Mouse (Mus musculus): ENCODE measurements around the gene Shisal1. TPM values are rescaled to one million over a fixed set of nuclear protein-coding genes. Genes with fewer than 3 reads are reported as not detected.

Gene Shisal1
- polyA plus RNA-seq, 1 experiment from 2014 or later = 0.01 TPM

DNA sequence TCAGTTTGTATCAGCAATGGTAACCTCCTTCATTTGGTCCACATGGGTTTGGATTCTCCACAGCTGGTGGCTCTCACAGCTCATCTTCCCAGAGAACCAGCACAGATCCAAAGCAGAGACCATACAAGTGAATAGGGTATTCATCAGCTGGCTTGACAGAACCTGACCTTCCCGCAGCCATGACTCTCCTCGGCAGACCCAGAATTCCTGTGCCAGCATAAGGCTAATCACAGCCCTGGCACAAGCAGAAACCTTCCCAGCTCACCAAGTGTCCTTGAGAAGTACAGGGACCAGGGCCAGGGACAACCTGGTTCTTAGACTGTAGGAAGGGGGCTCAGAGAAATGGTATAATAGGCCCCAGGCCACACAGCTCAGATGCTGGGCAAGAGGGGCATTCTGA, 6.2 kb upstream of the Shisal1 start:
- in situ Hi-C loops (cut with MboI; ENCODE audit: low pct_unique_long_range_greater_than_20kb) = no loop called here
- no peak for TF ChIP-seq CTCF (IDR thresholded peaks at IDR 0.05)
- no peaks in the 10 kb centered on the region for H3K27me3 ChIP-seq
- DNase-seq (ENCODE audit: low read depth, low spot score) (no peak), ATAC-seq (no peak)
- POLR2A ChIA-PET = no interaction called here
- CTCF ChIA-PET = no interaction called here

DNA sequence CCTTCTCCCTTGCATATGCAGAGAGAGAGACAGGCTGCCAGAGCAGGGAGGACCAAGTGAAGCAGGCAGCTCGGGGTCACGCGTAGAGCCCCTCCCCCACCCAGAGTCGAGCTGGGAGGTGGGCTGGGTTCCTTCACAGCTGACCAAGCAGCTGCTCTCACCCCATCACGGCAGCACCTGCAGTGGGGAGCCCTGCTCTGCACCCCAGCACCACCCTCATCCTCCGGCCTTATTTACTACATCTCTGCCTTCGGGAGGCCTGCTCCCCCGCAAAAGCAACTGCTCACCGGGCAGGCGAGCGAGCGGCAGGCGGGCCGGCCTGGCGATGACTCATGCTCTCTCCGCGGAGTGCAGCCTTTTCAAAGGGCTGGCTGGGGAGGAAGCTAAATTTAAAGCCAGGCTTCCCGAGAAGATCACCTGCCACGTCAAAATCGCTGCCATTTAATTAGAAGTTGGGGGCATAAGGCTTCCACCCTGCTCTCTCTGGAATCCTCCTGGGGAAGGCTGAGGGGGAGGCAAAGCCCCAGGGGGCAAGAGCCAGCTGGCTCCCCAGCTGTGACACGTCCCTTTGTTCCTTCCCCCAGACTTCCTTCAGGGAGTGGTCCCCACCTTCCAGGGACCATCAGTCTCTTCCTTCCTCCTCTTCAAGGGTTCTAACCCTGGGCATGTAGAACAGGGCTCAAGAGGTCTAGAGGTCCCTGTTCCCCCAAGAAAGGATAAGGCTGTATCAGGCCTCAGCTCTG, 3.7 kb upstream of the Shisal1 start:
- POLR2A ChIA-PET = no interaction called here
- DNase-seq (ENCODE audit: low read depth, low spot score) (no peak), ATAC-seq (peak; percentile 68)
- in situ Hi-C loops (cut with MboI; ENCODE audit: low pct_unique_long_range_greater_than_20kb) = no loop called here
- CTCF ChIA-PET = interaction anchor here (1.2 kb wide), 1 partner anchor 19 kb away, joined by 3 read pairs; no protein-coding TSS in a partner anchor
- H3K27me3 ChIP-seq = peaks cover 10% of the 10 kb centered on the region
- no peak for TF ChIP-seq CTCF (IDR thresholded peaks at IDR 0.05)

- peaks cover 30% of the 10 kb centered on the region for H3K27me3 ChIP-seq
- CTCF ChIA-PET = no interaction called here
- DNase-seq (ENCODE audit: low read depth, low spot score) = no peak
- POLR2A ChIA-PET = no interaction called here
- ATAC-seq = no peak
- in situ Hi-C loops (cut with MboI; ENCODE audit: low pct_unique_long_range_greater_than_20kb) = no loop called here
- TF ChIP-seq CTCF (IDR thresholded peaks at IDR 0.05) = no peak
Observed at GRCm38 (mm10) chr15:84445812-84446716, 833 bp downstream of the Shisal1 start.

DNA sequence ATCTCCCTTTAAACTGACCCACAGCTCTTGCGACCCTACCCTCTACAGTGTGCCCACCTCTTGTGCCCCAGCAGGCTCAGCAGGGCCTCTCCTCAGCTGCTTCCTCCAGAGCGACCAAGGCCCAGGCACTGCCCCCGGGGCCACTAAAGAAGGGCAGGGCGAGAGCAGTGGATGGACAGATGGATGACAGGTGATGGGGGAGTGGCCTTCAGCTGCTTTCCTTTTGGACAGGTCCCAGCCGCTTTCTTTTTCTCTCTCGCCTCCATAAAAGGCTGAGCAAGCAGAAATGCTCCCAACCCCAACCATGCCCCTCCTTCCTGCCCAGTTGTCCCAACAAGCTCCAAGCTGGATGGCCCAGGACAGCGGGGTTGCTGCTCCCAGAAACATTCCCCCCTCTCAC, 2.7 kb downstream of the Shisal1 start:
- in situ Hi-C loops (cut with MboI; ENCODE audit: low pct_unique_long_range_greater_than_20kb) = no loop called here
- ATAC-seq (no peak), DNase-seq (ENCODE audit: low read depth, low spot score) (no peak)

DNA sequence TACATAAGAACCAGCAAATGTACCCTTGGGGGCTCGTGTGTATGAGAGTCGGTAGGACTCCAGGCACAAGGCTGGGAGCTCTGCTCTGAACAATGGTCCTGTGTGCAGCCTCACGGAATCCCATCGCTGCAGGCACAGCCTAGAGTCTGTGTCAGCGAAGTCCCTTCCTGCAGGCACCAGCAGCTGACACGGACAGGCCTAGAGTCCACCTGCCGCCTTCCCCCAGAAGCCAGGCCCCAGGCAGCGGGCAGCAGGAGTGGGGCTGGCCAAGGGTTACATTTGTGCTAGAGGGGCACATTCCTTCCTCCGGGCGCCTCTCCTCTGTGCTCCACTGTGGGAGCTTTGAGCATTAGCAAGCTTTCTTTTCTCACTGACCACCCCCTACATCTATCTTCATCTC, 3.3 kb downstream of the Shisal1 start:
- in situ Hi-C loops (cut with MboI; ENCODE audit: low pct_unique_long_range_greater_than_20kb) = no loop called here
- peaks cover 38% of the 10 kb centered on the region for H3K27me3 ChIP-seq
- ChIA-PET POLR2A (interaction anchor here (0.6 kb wide), 1 partner anchor 10 kb away, joined by 4 read pairs; no protein-coding TSS in a partner anchor), CTCF (interaction anchor here (1.2 kb wide), 1 partner anchor 46 kb away, joined by 4 read pairs; no protein-coding TSS in a partner anchor)
- TF ChIP-seq CTCF (IDR thresholded peaks at IDR 0.05) = no peak
- DNase-seq (ENCODE audit: low read depth, low spot score) (no peak), ATAC-seq (no peak)

More for the DNA sequence above, 2.7 kb downstream of the Shisal1 start:
- CTCF ChIA-PET = no interaction called here
- TF ChIP-seq CTCF (IDR thresholded peaks at IDR 0.05) = no peak
- POLR2A ChIA-PET = no interaction called here
- H3K27me3 ChIP-seq = peaks cover 38% of the 10 kb centered on the region

- CTCF ChIA-PET = no interaction called here
- POLR2A ChIA-PET = interaction anchor here (0.7 kb wide), 1 partner anchor 1948 kb away, joined by 3 read pairs; no protein-coding TSS in a partner anchor
- no peak for TF ChIP-seq CTCF (IDR thresholded peaks at IDR 0.05)
- ATAC-seq (no peak), DNase-seq (ENCODE audit: low read depth, low spot score) (no peak)
- peaks cover 34% of the 10 kb centered on the region for H3K27me3 ChIP-seq
- in situ Hi-C loops (cut with MboI; ENCODE audit: low pct_unique_long_range_greater_than_20kb) = no loop called here
Observed at GRCm38 (mm10) chr15:84441682-84442315, 5.1 kb downstream of the Shisal1 start.

DNA sequence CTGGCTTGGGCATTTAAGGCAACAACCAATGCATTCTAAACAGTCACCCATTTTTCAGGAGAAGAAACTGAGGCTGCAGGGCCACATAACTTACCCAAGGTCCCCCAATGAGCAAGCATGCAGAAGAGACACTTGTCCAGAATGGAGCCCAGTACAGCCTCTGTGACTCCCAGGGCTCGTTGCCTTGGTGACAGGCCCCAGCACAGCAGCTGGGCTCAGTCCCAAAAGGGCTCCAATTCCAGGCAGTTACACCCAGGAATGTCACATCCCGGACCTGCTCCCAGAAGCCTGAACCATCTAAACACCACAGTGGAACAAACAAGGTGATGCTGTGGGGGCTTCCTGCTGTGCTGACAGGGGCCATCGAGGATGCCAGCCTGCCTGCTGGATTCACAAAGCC, 6.1 kb downstream of the Shisal1 start:
- POLR2A ChIA-PET = no interaction called here
- ATAC-seq (no peak), DNase-seq (ENCODE audit: low read depth, low spot score) (no peak)
- peaks cover 33% of the 10 kb centered on the region for H3K27me3 ChIP-seq
- in situ Hi-C loops (cut with MboI; ENCODE audit: low pct_unique_long_range_greater_than_20kb) = no loop called here
- CTCF ChIA-PET = no interaction called here
- no peak for TF ChIP-seq CTCF (IDR thresholded peaks at IDR 0.05)

DNA sequence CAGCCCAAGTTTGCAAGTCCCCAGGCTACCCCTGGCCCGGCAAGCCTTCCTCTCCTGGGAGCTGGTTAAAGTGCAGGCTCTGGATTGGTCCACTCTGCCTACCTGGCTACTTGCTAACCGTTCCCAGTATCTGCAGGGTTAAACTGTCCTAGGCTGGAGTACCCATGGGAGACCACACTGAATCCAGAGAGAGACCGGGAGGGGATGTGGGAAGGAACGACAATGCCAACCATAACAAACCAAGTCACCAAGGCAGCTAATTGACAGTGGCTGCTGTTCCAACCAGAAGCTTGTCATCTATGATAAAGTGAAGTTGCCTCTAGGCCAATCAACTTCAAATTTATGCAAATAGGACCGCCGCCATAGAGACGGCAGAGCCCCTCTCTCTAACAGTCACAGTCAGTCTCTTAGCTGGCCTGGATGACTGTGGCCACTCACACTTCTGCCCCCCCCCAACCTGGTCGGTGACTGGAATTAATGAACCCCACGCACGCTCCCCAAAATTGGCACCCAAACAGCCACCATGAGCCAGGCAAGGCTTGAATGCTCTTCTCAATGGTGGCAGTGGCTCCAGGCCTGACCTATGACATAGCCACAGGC, 13.2 kb downstream of the Shisal1 start:
- ChIA-PET CTCF (no interaction called here), POLR2A (interaction anchor here (0.6 kb wide), 1 partner anchor 10 kb away, joined by 4 read pairs; no protein-coding TSS in a partner anchor)
- TF ChIP-seq CTCF (IDR thresholded peaks at IDR 0.05) = no peak
- peaks cover 3% of the 10 kb centered on the region for H3K27me3 ChIP-seq
- in situ Hi-C loops (cut with MboI; ENCODE audit: low pct_unique_long_range_greater_than_20kb) = no loop called here
- DNase-seq (ENCODE audit: low read depth, low spot score) = no peak
- ATAC-seq = no peak

- in situ Hi-C loops (cut with MboI; ENCODE audit: low pct_unique_long_range_greater_than_20kb) = no loop called here
- TF ChIP-seq CTCF (IDR thresholded peaks at IDR 0.05) = no peak
- ChIA-PET CTCF (no interaction called here), POLR2A (no interaction called here)
- peaks cover 9% of the 10 kb centered on the region for H3K27me3 ChIP-seq
- DNase-seq (ENCODE audit: low read depth, low spot score) = no peak
- ATAC-seq = no peak
Observed at GRCm38 (mm10) chr15:84430482-84430881, 16.4 kb downstream of the Shisal1 start.

DNA sequence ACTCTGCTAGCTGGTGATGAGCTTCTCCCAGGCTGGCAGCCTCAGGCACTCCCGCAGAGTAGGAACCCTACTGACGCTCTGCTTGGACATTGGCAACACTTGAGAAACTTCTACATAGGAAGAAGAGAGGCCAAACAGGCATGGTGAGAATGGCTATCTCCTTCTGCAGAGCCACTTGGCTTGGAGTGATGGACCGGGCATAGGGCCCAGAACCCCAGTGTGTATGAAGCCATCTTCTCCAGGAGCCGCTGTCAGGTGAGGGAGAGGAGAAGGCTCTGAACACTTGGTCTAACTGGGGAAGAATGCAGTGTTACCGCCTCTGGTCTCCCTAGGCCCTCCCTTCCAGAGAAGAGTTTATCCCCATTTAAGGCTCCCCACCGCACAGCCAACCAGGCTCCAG, 19.3 kb downstream of the Shisal1 start:
- TF ChIP-seq CTCF (IDR thresholded peaks at IDR 0.05) = no peak
- ChIA-PET POLR2A (no interaction called here), CTCF (interaction anchor here (1.7 kb wide), 1 partner anchor 14 kb away, joined by 4 read pairs; no protein-coding TSS in a partner anchor)
- DNase-seq (ENCODE audit: low read depth, low spot score) (no peak), ATAC-seq (no peak)
- H3K27me3 ChIP-seq = peaks cover 9% of the 10 kb centered on the region
- in situ Hi-C loops (cut with MboI; ENCODE audit: low pct_unique_long_range_greater_than_20kb) = no loop called here
